Mouse (Mus musculus): Measurements from ENCODE around the gene Opn1mw.
"Not testable (repeated sequence)": the region's sequence is repeated elsewhere in the genome, so short reads cannot be mapped to it uniquely, and the experiment has no call there.

The Opn1mw gene

DNA sequence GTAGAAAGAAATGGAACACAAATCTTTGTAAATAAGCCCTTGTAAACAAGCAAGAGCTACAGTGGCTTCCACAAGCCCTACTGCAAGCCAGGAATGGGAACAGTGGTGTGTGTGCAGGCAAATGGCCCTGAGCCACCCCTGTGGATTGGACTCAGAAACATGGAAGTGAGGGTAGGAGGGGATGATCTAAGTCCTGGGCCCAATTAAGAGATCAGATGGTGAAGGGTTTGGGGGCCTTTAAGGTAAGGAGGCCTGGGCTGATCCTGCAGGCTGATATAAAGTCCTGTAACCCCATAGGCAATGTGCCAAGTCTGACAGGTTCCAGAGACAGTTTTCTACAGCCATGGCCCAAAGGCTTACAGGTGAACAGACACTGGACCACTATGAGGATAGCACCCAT, at the start of gene Opn1mw:
Gene Opn1mw, plus strand, starts transcription at position 301 of the 400 bp plus-strand sequence.
- no peak for DNase-seq (ENCODE audit: low spot score)

DNA sequence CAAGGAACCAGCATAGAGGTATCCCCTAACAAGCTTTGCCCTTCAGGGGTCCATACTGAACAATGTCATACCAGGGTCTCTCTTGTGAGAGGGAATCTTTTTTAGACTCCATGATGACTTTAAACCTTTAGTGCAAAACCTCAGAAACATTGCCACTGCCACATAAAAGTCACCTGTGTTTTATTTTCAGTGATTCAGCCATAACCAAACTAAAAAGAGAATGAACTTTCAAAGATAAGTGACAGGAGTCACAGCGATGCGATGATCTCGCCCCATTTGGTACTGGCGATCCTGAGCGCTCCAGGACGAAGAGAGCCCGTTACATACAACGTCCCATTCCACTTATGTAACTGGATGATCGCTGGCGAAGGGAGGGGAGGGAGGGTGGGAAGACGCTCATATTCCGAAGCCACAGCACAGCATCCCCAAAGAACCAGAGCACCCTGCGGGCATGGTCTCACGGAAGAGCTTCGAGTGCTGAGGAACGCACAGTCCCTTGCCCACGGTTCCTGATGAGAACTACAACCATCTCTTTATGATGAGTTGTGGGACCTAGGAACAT, 42.9 kb upstream of the Opn1mw start:
- DNase-seq (ENCODE audit: low spot score): no peak

DNA sequence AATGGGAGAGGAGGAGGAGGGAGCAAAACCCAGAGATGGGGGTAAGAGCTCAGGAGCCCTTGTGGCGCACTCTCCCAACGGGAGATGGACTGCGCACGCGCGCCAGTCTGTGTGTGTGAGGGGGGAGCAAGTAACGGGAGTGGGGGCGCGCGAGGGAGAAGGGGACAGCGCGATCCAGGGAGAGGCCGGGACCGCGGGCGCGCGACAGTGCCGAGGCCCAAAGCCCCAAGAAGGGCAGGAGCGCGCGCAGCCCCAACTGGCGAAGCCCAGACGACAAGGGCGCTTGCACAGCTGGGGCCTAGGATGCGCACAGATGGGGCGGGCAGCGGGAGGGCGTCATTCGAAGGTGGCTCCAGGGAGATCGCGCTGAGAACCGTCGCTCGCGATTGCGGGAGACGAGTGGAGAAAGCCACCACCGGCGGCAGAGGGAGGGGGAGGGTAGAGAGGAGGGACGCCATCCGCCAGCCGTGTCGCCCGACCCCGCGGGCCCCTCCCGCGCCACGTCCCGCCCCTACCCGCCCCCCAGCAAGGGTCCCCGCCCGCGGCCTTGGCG, 42.2 kb upstream of the Opn1mw start:
- DNase-seq (ENCODE audit: low spot score): peak; percentile 70

DNA sequence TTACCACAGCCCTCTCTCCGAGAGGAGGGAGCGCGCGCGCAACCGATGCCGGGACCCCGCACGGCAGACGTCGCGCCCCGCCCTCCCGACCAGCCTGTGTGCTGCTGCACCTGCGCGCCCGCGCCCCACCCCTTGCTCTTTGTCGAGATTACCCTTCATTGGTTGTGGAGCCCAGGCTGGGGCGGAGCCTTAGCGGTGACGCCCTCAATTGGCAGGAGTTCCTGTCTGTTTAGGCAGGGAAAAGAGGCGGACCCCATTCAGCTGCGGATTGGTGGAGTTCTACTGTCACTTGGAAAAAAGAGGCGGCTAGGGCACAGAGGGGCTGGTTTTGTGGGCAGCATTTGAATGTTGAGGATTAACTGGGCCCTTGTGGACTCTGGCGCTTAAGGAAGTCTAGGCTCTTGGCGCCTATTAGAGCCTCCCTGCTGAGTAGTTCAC, 41.6 kb upstream of the Opn1mw start:
- DNase-seq (ENCODE audit: low spot score): peak; percentile 98

DNA sequence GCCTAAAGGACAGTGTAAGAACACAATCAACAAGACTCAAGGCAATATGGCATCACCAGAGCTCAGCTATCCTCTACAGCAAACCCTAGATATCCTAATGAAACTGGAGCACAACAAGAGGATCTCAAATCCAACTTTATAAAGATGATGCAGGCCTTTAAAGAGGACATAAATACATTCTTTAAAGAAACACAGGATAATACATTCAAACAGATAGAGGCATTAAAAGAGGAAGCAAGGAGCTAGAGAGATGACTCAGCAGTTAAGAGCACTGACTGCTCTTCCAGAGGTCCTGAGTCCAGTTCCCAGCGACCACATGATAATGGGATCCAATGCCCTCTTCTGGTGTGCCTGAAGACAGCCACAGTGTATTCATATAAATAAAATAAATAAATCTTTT, 32.1 kb upstream of the Opn1mw start:
- no peak for DNase-seq (ENCODE audit: low spot score)

DNA sequence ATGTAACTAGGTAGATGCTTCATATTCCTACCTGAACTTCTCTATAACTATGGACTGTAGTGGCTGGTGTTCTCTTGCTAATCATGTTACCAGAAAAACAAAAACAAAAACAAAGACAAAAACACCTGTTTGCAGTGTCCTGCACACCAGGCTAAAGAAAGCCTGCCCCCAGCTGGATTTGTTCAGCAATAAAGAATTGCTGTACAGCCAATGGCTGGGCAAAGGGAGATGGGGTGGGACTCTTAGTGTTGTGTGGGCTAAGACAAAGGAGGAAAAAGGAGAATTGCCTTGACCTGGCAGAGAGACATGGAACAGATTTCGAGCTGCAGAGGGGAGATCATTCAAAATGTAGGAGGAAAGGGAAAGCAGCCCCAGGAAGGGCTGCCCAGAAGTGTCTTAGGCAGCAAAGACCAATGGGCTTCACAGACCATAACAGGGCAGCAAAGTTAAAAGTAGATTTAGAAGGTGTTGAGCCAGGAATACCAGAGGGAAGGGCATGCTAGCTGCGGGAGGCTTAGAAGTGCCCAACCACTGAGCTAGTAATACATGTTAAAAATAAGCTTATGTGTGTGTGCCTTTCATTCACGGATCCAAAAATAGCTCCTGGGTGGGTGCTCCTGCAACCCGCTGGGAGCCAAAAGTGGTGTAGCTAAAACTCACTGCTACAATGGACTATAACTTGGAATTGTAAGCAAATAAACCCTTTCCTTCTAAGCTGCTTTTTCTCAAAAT, 23.6 kb upstream of the Opn1mw start:
- DNase-seq (ENCODE audit: low spot score): no peak

DNA sequence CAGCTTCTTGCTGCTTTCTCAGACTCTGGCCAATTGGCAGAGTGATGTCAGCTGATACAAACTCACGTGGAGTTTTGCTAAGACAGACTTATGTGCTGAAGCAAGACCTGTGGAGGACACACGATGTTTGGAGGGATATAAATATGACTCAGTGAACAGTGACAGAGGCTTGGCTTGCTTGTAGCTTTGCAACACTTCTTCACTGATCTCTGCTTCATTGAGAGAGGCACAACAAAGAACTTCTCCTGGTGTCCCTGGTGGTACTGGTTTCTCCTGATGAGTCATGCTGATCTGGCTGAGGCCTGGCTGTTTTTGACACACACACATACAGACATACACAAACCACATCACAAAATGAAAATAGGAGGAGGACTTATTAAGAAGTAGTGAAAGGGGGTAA, 21.3 kb upstream of the Opn1mw start:
- no peak for DNase-seq (ENCODE audit: low spot score)

DNA sequence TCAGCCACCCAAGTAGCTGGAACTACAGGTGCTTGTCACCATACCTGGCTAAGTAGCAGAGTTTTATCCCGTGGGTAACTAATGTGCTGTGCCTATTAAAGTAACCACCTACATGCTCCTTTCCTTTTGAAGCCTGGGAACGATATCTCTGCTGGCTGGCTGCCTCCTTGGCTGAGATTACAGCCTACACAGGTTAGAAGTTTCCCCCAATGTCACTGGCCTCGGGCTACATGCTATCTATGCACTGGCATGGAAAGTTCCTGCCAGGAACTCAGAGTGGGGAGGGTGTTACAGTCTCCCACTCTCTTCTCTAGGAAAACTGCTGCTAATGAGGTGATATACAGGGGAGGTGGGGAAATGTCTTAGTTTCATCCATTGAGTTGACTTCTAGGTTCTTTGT, 18.5 kb upstream of the Opn1mw start:
- no peak for DNase-seq (ENCODE audit: low spot score)

DNA sequence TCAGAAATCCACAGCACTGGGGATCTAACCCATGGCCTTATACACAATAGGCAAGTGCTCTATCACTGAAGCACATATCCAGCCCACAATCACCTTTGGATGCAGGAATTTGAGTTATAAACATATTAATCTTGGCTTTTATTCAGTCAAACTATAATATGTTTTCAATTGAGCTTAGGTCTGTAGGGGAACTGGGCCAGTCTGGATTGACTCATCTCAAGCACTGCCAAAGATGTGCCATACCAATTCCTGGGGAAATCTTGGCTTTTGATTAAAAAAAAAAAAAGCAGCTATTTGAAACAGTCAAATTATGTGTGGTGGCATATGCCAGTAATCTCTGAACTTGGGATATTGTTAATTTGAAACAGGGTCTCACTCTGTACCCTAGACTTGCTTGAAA, 13.2 kb upstream of the Opn1mw start:
- no peak for DNase-seq (ENCODE audit: low spot score)

DNA sequence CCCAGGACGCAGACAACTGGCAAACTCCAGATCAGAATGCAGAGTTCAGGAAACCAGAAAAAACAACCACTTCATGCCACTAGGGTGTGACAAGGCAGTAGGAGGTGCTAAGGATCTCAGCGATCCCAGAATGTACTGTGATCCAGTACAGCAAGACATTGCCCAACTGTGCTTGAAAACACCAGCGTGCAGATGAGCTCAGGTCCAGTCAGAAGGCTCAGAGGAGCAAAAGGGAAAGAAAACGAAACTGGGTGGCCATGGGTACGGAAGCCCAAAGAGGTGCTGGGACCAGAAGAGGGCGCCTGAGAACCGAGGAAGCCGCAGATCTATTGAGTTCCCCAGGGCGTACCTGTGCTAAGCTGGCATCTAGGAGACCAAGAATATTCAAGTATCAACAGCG, 11.8 kb upstream of the Opn1mw start:
- DNase-seq (ENCODE audit: low spot score): peak; percentile 42

DNA sequence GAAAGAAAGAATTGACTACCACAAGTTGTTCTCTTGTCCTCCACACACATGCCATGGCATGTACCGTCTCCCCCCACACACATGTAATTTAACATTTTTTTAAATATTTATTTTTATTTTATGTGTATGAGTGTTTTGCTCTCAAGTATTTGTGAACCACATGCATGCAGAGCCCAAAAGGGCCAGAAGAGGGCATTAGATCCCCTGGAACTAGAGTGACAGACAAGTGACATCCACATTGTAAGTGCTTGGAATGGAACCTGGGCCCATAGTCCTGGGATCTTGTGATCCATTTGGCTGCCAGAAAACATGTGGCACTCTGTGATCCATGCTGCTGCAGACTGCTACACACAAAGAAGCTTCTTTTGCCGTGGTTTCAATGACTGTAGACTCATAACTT, 2.3 kb upstream of the Opn1mw start:
- no peak for DNase-seq (ENCODE audit: low spot score)

DNA sequence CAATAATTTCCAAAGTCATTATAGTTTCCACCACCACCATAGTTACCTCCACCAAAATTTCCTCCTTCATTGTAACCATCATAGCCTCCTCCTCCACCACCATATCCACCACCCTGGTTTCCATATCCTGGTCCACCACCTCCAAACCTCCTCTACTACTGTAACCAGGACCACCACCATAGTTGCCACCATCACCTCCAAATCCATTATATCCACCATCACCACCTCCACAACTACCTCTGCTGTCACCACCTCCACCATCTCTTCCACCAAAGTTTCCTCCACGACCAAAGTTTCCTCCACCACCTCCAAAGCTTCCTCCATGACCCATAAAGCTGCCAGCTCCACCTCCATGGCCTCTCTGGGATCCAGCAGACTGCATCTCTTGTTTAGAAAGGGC, 8.0 kb downstream of the Opn1mw start, which contains the start of gene Mecp2:
Gene Mecp2, minus strand, starts transcription at position 101 of the 400 bp plus-strand sequence.
- not testable (repeated sequence) for DNase-seq (ENCODE audit: low spot score)

DNA sequence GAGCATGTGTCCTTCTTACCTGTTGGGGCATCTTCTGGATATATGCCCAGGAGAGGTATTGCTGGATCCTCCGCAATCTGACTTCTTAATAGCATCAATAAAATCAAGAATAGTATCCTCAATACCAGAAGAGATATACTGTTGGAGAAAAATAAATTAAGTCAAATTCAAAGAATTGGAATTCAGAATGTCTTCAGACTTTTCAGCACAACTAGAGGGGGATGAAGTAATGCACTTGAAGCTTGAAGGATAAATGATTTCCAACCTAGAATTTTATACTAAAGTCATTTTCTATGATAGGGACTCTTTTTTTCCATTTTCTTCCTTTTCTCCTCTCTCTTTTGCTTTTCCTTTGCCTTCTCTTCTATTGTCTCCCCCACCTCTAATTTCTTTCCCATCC, 40.5 kb downstream of the Opn1mw start, which contains the start of gene Tex28:
Gene Tex28, minus strand, starts transcription at position 101 of the 400 bp plus-strand sequence.
- DNase-seq (ENCODE audit: low spot score): no peak

DNA sequence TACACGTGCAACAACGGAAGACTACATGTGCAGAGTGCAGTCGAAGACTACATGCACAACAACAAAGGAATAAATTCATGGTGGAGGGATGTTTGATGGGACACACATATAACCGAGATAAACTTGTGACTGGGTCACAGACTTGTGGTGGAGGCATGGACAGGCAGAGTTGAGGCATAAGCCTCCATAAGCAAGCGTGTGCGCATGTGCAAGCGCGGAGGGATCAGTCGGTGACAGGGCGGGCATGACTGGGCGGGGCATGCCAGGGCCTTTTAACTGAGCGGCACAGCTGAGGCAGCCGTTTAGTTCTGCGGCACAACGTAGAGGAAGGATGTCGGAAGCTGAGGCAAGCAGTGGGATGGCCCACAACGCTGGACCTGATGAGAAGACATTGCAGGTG, 49.7 kb downstream of the Opn1mw start, which contains the start of gene Tktl1:
Gene Tktl1, plus strand, starts transcription at position 301 of the 400 bp plus-strand sequence.
- no peak for DNase-seq (ENCODE audit: low spot score)
